Comparison of ENCODE assay signal across 34 mouse cellular contexts in genomic region chr17:43977572-43977971, GRCm38 (mm10).
"Had no signal": no experiment of that assay in that cellular context is flagged by ENCODE, and none has a peak within 500 bp of the region (broad histone marks: within the 10 kb centered on the region; RNA-seq: fewer than 3 reads in every experiment).

No protein-coding gene starts in this region.

- DNase-seq: heart, postnatal 10 days; heart, postnatal 14 days; heart, postnatal 36 days; heart, postnatal 4 days; kidney, adult 11 months; kidney, adult 18-20 months; kidney, adult 2 months; kidney, adult 8-10 months; kidney, adult 9 months; kidney, postnatal 10 days; kidney, postnatal 14 days; kidney, postnatal 25 days; kidney, postnatal 36 days; kidney, postnatal 4 days; layer of hippocampus, adult 9-11 months; layer of hippocampus, postnatal 36 days had no signal

- H3K4me3 ChIP-seq: heart, embryonic 12.5 days; heart, embryonic 13.5 days; heart, embryonic 15.5 days; hindbrain, embryonic 10.5 days; hindbrain, embryonic 12.5 days; hindbrain, embryonic 13.5 days; hindbrain, embryonic 15.5 days; intestine, embryonic 15.5 days; kidney, embryonic 15.5 days; layer of hippocampus, adult 2 months; left cerebral cortex, adult 2 months had no signal

- H3K27ac ChIP-seq: heart, embryonic 13.5 days; heart, embryonic 15.5 days; hindbrain, embryonic 10.5 days; hindbrain, embryonic 12.5 days; hindbrain, embryonic 13.5 days; hindbrain, embryonic 14.5 days; hindbrain, embryonic 15.5 days; hindbrain, postnatal 0 days; intestine, embryonic 15.5 days; kidney, embryonic 15.5 days; kidney, postnatal 0 days; layer of hippocampus, adult 2 months; left cerebral cortex, adult 2 months had no signal

- ATAC-seq: hindbrain, embryonic 16.5 days; hindbrain, postnatal 0 days; inflammation-experienced regulatory T-cells, adult 6 months; intestine, embryonic 15.5 days; intestine, embryonic 16.5 days; intestine, postnatal 0 days had no signal
